14 mouse cellular contexts compared by ENCODE assay signal in genomic region chr13:57414716-57415115, GRCm38 (mm10).
"Had no signal": no experiment of that assay in that cellular context is flagged by ENCODE, and none has a peak within 500 bp of the region (broad histone marks: within the 10 kb centered on the region; RNA-seq: fewer than 3 reads in every experiment).

No protein-coding gene starts in this region.

- H3K27ac ChIP-seq: intestine, embryonic 15.5 days; limb, embryonic 12.5 days; liver, embryonic 13.5 days; stomach, embryonic 15.5 days had no signal

- H3K4me1 ChIP-seq: intestine, embryonic 15.5 days; limb, embryonic 12.5 days; liver, embryonic 13.5 days; stomach, embryonic 15.5 days had no signal

- DNase-seq: kidney, adult 8-10 months; kidney, postnatal 4 days; liver; liver, embryonic 13.5 days; liver, postnatal 0 days; lung, postnatal 36 days; midbrain, embryonic 14.5 days; retina, postnatal 1 day; right cerebral cortex, postnatal 14 days; thymus, postnatal 36 days had no signal

- H3K27me3 ChIP-seq: intestine, embryonic 15.5 days; limb, embryonic 12.5 days; liver, embryonic 13.5 days; neural tube, embryonic 13.5 days; stomach, embryonic 15.5 days had no signal

- H3K36me3 ChIP-seq: intestine, embryonic 15.5 days; limb, embryonic 12.5 days; liver, embryonic 13.5 days; neural tube, embryonic 13.5 days; stomach, embryonic 15.5 days had no signal

- H3K9ac ChIP-seq: intestine, embryonic 15.5 days; limb, embryonic 12.5 days; liver, embryonic 13.5 days; liver, postnatal 0 days; neural tube, embryonic 13.5 days; stomach, embryonic 15.5 days had no signal

- H3K4me3 ChIP-seq: intestine, embryonic 15.5 days; limb, embryonic 12.5 days; liver, embryonic 13.5 days; neural tube, embryonic 13.5 days; stomach, embryonic 15.5 days had no signal

- ATAC-seq: intestine, embryonic 15.5 days; liver, postnatal 0 days had no signal

- H3K9me3 ChIP-seq: intestine, embryonic 15.5 days; limb, embryonic 12.5 days; liver, embryonic 13.5 days; neural tube, embryonic 13.5 days; stomach, embryonic 15.5 days had no signal

- H3K4me2 ChIP-seq: intestine, embryonic 15.5 days; limb, embryonic 12.5 days; liver, embryonic 13.5 days; neural tube, embryonic 13.5 days; stomach, embryonic 15.5 days had no signal
